Mouse (Mus musculus): ENCODE measurements at regions not wholly inside any gene's neighbourhood (a gene's known extent, or its start where the extent isn't known, plus 50 kb on each side); places are given as distances from the start of the nearest gene placed in this dataset.
"Not testable (repeated sequence)": the region's sequence is repeated elsewhere in the genome, so short reads cannot be mapped to it uniquely, and the experiment has no call there.

DNA sequence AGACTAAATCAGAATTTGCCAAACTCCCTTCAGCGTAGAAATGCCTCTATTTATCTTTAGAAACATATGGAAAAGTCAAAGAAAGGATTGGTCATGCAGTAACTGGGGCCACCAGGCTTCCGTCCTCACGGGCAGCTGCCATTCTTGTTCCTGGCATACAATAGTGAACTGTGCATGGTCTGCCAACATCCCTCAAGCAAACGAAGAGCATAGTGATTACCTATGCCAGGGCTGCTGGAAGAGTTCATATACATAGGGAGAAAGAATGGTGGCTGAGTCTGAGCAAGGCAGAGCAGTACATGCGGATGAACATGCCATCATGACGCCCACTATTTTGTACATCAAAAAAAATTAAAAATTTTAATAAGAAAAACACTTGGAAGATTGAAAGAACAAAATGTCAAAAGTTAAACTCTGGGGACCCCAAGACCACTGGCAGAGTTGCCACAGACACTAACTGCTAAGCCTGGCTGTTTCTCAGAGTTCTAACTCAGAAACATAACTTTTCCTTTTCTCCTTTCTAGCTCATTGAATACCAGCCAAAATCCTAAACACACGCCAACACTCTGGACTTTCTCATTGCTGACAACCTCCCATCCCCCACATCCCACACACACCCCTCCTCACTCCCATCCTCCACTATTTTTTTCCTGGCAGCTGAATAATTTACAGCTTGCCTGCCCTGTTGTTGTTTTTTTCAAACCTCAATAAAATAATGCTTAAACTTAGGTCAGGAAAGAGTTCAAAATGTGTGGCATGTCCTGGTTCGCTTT lies 989.1 kb downstream of the 4930447A16Rik start:
- Histone ChIP-seq H3K4me3 (no peak overlapping the region), H3K36me3 (no peaks in the 10 kb centered on the region), H3K27ac (no peak overlapping the region), H3K27me3 (ENCODE audit: low read depth, poor library complexity, severe bottlenecking) (no peaks in the 10 kb centered on the region), H3K4me1 (peaks cover 12% of the 10 kb centered on the region; the same call in 1 of the 2 replicates), H3K9me3 (replicated peaks) (no peaks in the 10 kb centered on the region)
- WGBS: 79% methylated on average over 8 of the region's 8 CpGs
- peak; percentile 25 for DNase-seq (ENCODE audit: low spot score)

DNA sequence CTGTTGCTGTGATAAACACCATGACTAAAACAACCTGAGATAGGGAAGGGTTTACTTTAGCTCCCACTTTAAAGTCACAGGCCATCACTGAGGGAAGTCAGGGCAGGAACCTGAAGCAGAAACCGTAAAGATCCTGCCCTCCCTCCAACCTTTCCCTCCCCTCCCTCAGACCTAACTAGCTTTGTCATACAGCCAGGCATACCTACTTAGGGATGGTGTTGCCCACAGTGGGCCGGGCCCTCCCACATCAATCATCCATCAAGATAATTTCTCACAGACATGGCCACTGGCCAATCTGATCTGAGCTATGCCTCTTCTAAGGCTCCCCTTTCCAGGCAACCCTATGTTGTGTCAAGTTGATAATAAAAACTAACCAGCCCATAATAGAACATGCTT lies 989.7 kb downstream of the 4930447A16Rik start:
- no peaks in the 10 kb centered on the region for H3K27me3 ChIP-seq (ENCODE audit: low read depth, poor library complexity, severe bottlenecking)
- no peaks in the 10 kb centered on the region for H3K9me3 ChIP-seq (replicated peaks)
- no peaks in the 10 kb centered on the region for H3K36me3 ChIP-seq
- peaks cover 15% of the 10 kb centered on the region; the same call in 1 of the 2 replicates for H3K4me1 ChIP-seq
- no peak overlapping the region for H3K27ac ChIP-seq
- DNase-seq (ENCODE audit: low spot score): peak; percentile 28
- 60% methylated on average over 2 of the region's 2 CpGs for WGBS
- H3K4me3 ChIP-seq: no peak overlapping the region

DNA sequence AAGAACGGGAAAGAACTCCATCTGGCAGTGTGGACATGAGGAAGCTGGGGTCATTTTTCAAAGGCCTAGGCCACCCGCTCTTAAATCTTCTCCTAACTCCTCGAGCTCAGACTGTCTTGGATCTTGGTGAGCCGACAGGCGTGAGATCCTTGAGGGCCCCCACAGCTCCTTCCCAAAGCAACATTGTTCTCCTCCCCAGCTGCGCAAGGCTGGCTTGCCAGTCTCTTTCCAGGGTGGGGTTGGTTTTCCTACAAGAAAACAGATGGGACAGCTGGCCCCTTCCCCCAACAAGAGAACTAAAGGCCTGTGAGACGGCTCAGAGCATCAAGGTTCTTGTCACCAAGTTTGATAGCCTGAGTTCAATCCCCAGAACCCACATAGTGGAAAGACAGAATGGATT lies 994.3 kb downstream of the 4930447A16Rik start:
- H3K36me3 ChIP-seq: no peaks in the 10 kb centered on the region
- WGBS: 25% methylated on average over 7 of the region's 7 CpGs
- DNase-seq (ENCODE audit: low spot score): peak; percentile 28

DNA sequence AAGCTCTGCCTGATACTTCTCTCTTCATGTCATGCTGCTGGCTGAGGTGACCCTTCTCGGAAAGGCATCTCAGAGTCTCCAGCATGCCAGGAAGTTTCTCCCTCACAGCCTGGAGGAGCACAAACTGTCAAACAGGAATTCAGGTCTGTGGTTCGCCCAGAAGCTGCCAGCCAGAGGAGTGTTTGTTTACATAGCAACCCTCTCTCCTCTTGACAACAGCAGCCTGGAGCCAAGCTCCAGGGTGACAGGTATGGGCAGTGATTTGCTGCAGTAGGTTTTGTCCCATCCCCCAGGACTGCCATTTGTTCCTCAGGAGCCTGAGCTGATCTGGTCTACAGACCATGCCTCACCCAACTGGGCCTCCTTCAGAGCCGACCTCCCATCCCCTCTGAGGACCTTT lies 995.4 kb downstream of the 4930447A16Rik start:
- DNase-seq (ENCODE audit: low spot score): no peak
- 16% methylated on average over 3 of the region's 3 CpGs for WGBS
- H3K27ac ChIP-seq: peak overlapping the region; percentile 10; the same call in 1 of the 2 replicates

More for the DNA sequence above, 994.3 kb downstream of the 4930447A16Rik start:
- Histone ChIP-seq H3K9me3 (replicated peaks) (no peaks in the 10 kb centered on the region), H3K27me3 (ENCODE audit: low read depth, poor library complexity, severe bottlenecking) (no peaks in the 10 kb centered on the region), H3K27ac (no peak overlapping the region), H3K4me3 (no peak overlapping the region), H3K4me1 (peaks cover 21% of the 10 kb centered on the region)

DNA sequence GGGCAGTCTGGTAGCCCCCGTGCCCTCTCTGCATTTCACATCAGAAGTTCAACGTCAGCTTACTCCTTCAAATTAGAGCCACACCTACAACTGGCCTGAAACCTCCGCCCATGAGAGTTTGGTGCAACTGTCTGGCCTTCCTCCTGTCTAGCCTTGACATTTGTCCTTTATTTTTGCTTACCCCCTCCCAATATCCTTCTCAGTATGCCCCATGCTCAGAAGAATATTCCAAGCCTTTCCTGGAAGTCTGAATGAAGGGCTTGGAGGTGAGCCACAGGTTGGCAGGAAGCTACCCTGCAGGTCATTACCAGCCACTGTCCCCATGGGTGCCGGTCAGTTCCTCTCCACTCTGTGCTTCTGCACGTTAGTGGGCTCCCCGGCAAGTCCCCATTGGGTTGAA lies 997.4 kb downstream of the 4930447A16Rik start:
- Histone ChIP-seq H3K4me3 (no peak overlapping the region), H3K27ac (no peak overlapping the region), H3K9me3 (replicated peaks) (no peaks in the 10 kb centered on the region), H3K4me1 (peaks cover 15% of the 10 kb centered on the region), H3K27me3 (ENCODE audit: low read depth, poor library complexity, severe bottlenecking) (no peaks in the 10 kb centered on the region), H3K36me3 (no peaks in the 10 kb centered on the region)
- WGBS: 84% methylated on average over 6 of the region's 6 CpGs
- DNase-seq (ENCODE audit: low spot score): no peak

More for the DNA sequence above, 995.4 kb downstream of the 4930447A16Rik start:
- Histone ChIP-seq H3K9me3 (replicated peaks) (no peaks in the 10 kb centered on the region), H3K27me3 (ENCODE audit: low read depth, poor library complexity, severe bottlenecking) (no peaks in the 10 kb centered on the region), H3K4me1 (peaks cover 15% of the 10 kb centered on the region), H3K4me3 (no peak overlapping the region), H3K36me3 (no peaks in the 10 kb centered on the region)

DNA sequence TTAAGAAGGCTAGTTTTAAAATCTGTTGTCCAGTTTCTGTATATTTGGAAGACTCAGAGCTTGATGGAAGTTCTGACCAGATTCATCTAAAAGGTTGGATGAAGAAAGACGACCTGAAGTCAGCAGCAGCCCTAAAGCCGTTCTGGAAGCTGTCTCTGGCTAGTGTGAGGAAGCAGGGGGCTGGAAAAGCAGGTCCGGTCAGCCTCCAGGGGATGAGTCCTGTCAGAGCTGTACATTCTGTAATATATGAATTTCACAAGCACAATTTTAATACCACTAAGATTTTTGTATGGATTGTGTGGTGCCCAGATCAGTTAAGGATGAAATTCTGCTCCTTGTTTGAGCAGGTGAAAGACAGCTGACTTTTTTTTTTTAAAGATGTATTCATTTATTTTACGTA lies 1000.2 kb downstream of the 4930447A16Rik start:
- Histone ChIP-seq H3K4me1 (peaks cover 8% of the 10 kb centered on the region), H3K27me3 (ENCODE audit: low read depth, poor library complexity, severe bottlenecking) (no peaks in the 10 kb centered on the region), H3K4me3 (no peak overlapping the region), H3K27ac (no peak overlapping the region), H3K9me3 (replicated peaks) (no peaks in the 10 kb centered on the region), H3K36me3 (no peaks in the 10 kb centered on the region)
- 78% methylated on average over 4 of the region's 4 CpGs for WGBS
- no peak for DNase-seq (ENCODE audit: low spot score)

DNA sequence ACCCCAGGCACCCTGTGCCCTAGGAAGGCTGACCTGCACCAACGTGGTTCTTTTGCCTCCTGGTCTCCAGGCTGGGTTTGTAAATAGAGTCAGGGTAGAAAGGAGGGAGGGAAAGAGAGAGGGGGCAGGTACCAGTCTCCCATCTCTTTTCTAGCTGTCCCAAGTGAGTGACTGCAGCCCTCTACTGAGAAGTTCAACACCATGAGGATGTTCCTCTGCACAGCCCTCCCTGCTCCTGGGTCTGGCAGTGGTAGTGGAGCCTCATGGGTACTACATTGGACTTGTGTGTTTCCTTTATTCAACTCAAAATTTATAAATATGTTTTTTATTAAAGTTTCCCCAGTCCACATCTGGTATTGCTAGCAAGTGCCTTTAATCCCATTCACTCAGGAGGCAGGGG lies 1002.6 kb downstream of the 4930447A16Rik start:
- H3K27ac ChIP-seq: no peak overlapping the region
- no peaks in the 10 kb centered on the region for H3K9me3 ChIP-seq (replicated peaks)
- 43% methylated on average over 1 of the region's 1 CpGs for WGBS
- no peaks in the 10 kb centered on the region for H3K27me3 ChIP-seq (ENCODE audit: low read depth, poor library complexity, severe bottlenecking)
- H3K4me1 ChIP-seq: no peaks in the 10 kb centered on the region
- DNase-seq (ENCODE audit: low spot score): no peak
- no peaks in the 10 kb centered on the region for H3K36me3 ChIP-seq
- no peak overlapping the region for H3K4me3 ChIP-seq

DNA sequence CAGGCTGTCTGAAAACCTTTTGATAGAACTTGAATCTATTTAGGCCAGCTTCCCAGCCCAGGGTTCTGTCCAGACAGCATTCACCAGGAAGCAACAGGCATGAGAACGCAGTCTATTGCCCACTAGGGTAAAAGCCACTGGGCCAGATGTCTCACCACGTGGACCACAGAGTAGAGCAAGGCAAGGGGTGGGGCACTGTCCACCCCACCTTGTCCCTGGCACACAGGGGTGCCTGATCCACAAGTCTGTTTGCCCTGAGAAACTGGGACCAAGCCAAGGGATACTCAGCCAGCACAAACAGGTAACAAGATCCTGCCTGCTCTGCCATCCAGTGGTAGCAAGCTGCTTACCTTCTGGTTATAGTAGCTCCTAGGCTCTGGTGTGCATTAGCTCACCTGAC lies 1006.3 kb downstream of the 4930447A16Rik start:
- H3K36me3 ChIP-seq: no peaks in the 10 kb centered on the region
- H3K27me3 ChIP-seq (ENCODE audit: low read depth, poor library complexity, severe bottlenecking): no peaks in the 10 kb centered on the region
- H3K9me3 ChIP-seq (replicated peaks): no peaks in the 10 kb centered on the region; the same call in 1 of the 2 replicates
- 0 out of 2 replicates have a peak overlapping the region, but pooled peaks have one; percentile 12 for H3K27ac ChIP-seq
- H3K4me3 ChIP-seq: no peak overlapping the region
- no peaks in the 10 kb centered on the region for H3K4me1 ChIP-seq
- 81% methylated on average over 2 of the region's 2 CpGs for WGBS
- no peak for DNase-seq (ENCODE audit: low spot score)

DNA sequence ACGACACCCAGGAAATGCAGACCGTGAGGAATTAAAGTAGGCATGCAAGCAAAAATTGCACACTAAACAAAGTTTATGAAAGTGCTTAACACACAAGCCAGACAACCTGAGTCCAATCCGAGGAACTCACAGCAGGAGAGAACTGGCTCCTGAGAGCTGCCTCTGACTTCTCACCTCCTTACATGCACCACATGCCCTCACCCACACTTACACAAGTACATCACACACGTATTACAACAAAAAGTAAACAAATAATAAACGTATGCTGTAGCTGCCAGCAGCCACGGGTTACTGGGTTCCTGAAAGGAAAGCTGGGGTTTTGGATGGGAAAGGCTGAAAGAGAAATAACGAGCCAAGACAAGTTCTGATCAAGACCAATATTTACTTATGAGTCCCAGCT lies 1008.0 kb downstream of the 4930447A16Rik start:
- no peaks in the 10 kb centered on the region; the same call in 1 of the 2 replicates for H3K9me3 ChIP-seq (replicated peaks)
- no peaks in the 10 kb centered on the region for H3K4me1 ChIP-seq
- no peaks in the 10 kb centered on the region for H3K27me3 ChIP-seq (ENCODE audit: low read depth, poor library complexity, severe bottlenecking)
- DNase-seq (ENCODE audit: low spot score): no peak
- H3K36me3 ChIP-seq: no peaks in the 10 kb centered on the region
- H3K4me3 ChIP-seq: no peak overlapping the region
- H3K27ac ChIP-seq: no peak overlapping the region
- WGBS: 96% methylated on average over 7 of the region's 7 CpGs

DNA sequence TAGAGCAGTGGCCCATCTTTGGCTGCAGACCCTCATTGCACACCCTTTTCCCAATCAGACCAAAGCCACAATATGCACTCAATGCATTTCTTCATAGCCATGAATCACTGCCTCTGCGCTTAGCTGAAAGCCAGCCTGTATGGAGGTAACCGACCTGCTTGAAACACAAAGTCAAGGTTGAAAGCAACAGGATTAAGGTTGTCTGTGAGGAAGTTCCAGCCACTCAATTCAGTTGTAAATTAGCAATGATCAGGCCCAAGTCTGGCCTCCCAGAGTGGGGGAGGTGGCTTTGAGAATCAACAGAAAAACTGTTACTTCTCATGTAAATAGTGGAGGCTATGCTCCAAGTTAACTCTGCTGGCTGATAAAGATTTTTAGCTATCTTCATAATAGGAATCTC lies 1008.9 kb downstream of the 4930447A16Rik start:
- WGBS: 88% methylated on average over 2 of the region's 2 CpGs
- not testable (repeated sequence) for DNase-seq (ENCODE audit: low spot score); H3K27me3 ChIP-seq (ENCODE audit: low read depth, poor library complexity, severe bottlenecking); H3K4me1 ChIP-seq; H3K4me3 ChIP-seq; H3K27ac ChIP-seq; H3K36me3 ChIP-seq; H3K9me3 ChIP-seq (replicated peaks)
